Mouse (Mus musculus): Measurements from ENCODE around the gene Slc6a6. TPM values are rescaled to one million over a fixed set of nuclear protein-coding genes. Genes with fewer than 3 reads are reported as not detected.
A peak's percentile ranks its signal among the peaks of the same experiment; 100 is the strongest.

Gene Slc6a6
- polyA plus RNA-seq, 1 experiment: 98.2 TPM

- Histone ChIP-seq H3K4me3 (no peak overlapping the region), H3K36me3 (ENCODE audit: control insufficient read depth, insufficient read depth) (peaks cover 33% of the 10 kb centered on the region), H3K4me2 (ENCODE audit: low read depth) (no peak overlapping the region), H3K79me2 (ENCODE audit: control insufficient read depth, insufficient read depth) (peaks cover 63% of the 10 kb centered on the region), H3ac (ENCODE audit: control insufficient read depth, insufficient read length) (no peak overlapping the region), H3K27me3 (ENCODE audit: control insufficient read depth, insufficient read depth, insufficient read length) (no peaks in the 10 kb centered on the region)
- TF ChIP-seq MYOD1 (IDR thresholded peaks at IDR 0.05; ENCODE audit: control insufficient read depth in 1 of 3, insufficient read length in 2 of 3, low read depth in 2 of 3) (no peak), MAX (IDR thresholded peaks at IDR 0.05; ENCODE audit: low read depth) (no peak), SRF (IDR thresholded peaks at IDR 0.05; ENCODE audit: control insufficient read depth, insufficient read length, low read depth) (no peak), POLR2AphosphoS2 (IDR thresholded peaks at IDR 0.05; ENCODE audit: insufficient read length, low read depth) (no peak), MYOG (IDR thresholded peaks at IDR 0.05; ENCODE audit: control insufficient read depth in 1 of 3, insufficient read depth in 1 of 3, insufficient read length in 2 of 3, low read depth in 2 of 3) (no peak), REST (IDR thresholded peaks at IDR 0.05; ENCODE audit: insufficient read depth, insufficient read length) (no peak), TCF3 (IDR thresholded peaks at IDR 0.05; ENCODE audit: insufficient read length, low read depth) (no peak), CEBPB (IDR thresholded peaks at IDR 0.05; ENCODE audit: insufficient read depth, poor library complexity, severe bottlenecking) (no peak), USF1 (IDR thresholded peaks at IDR 0.05; ENCODE audit: low read depth) (no peak), TCF12 (IDR thresholded peaks at IDR 0.05; ENCODE audit: insufficient read depth, poor library complexity, severe bottlenecking) (no peak), E2F4 (IDR thresholded peaks at IDR 0.05; ENCODE audit: insufficient read depth) (no peak), POLR2A (IDR thresholded peaks at IDR 0.05; ENCODE audit: insufficient read length, low read depth) (no peak)
Observed at GRCm38 (mm10) chr6:91708919-91709318, 25.1 kb downstream of the Slc6a6 start.

- H3ac ChIP-seq (ENCODE audit: control insufficient read depth, insufficient read length): no peak overlapping the region
- H3K4me2 ChIP-seq (ENCODE audit: low read depth): no peak overlapping the region
- peaks cover 65% of the 10 kb centered on the region for H3K79me2 ChIP-seq (ENCODE audit: control insufficient read depth, insufficient read depth)
- H3K27me3 ChIP-seq (ENCODE audit: control insufficient read depth, insufficient read depth, insufficient read length): no peaks in the 10 kb centered on the region
- peaks cover 23% of the 10 kb centered on the region for H3K36me3 ChIP-seq (ENCODE audit: control insufficient read depth, insufficient read depth)
- TF ChIP-seq TCF12 (IDR thresholded peaks at IDR 0.05; ENCODE audit: insufficient read depth, poor library complexity, severe bottlenecking) (no peak), USF1 (IDR thresholded peaks at IDR 0.05; ENCODE audit: low read depth) (no peak), CEBPB (IDR thresholded peaks at IDR 0.05; ENCODE audit: insufficient read depth, poor library complexity, severe bottlenecking) (no peak), MYOG (IDR thresholded peaks at IDR 0.05; ENCODE audit: control insufficient read depth in 1 of 3, insufficient read depth in 1 of 3, insufficient read length in 2 of 3, low read depth in 2 of 3) (no peak), POLR2A (IDR thresholded peaks at IDR 0.05; ENCODE audit: insufficient read length, low read depth) (no peak), MAX (IDR thresholded peaks at IDR 0.05; ENCODE audit: low read depth) (no peak), E2F4 (IDR thresholded peaks at IDR 0.05; ENCODE audit: insufficient read depth) (no peak), POLR2AphosphoS2 (IDR thresholded peaks at IDR 0.05; ENCODE audit: insufficient read length, low read depth) (no peak), SRF (IDR thresholded peaks at IDR 0.05; ENCODE audit: control insufficient read depth, insufficient read length, low read depth) (no peak), TCF3 (IDR thresholded peaks at IDR 0.05; ENCODE audit: insufficient read length, low read depth) (no peak), MYOD1 (IDR thresholded peaks at IDR 0.05; ENCODE audit: control insufficient read depth in 1 of 3, insufficient read length in 2 of 3, low read depth in 2 of 3) (no peak), REST (IDR thresholded peaks at IDR 0.05; ENCODE audit: insufficient read depth, insufficient read length) (no peak)
- H3K4me3 ChIP-seq: no peak overlapping the region
Observed at GRCm38 (mm10) chr6:91710345-91710930, 26.6 kb downstream of the Slc6a6 start.

- peaks cover 32% of the 10 kb centered on the region for H3K36me3 ChIP-seq (ENCODE audit: control insufficient read depth, insufficient read depth)
- peaks cover 77% of the 10 kb centered on the region for H3K79me2 ChIP-seq (ENCODE audit: control insufficient read depth, insufficient read depth)
- H3ac ChIP-seq (ENCODE audit: control insufficient read depth, insufficient read length): no peak overlapping the region
- H3K27me3 ChIP-seq (ENCODE audit: control insufficient read depth, insufficient read depth, insufficient read length): no peaks in the 10 kb centered on the region
- H3K4me2 ChIP-seq (ENCODE audit: low read depth): peak overlapping the region; percentile 67
- TF ChIP-seq CEBPB (IDR thresholded peaks at IDR 0.05; ENCODE audit: insufficient read depth, poor library complexity, severe bottlenecking) (no peak), POLR2AphosphoS2 (IDR thresholded peaks at IDR 0.05; ENCODE audit: insufficient read length, low read depth) (peak; percentile 1)
- H3K4me3 ChIP-seq: no peak overlapping the region
Observed at GRCm38 (mm10) chr6:91712097-91712854, 28.4 kb downstream of the Slc6a6 start.

- H3K27me3 ChIP-seq (ENCODE audit: control insufficient read depth, insufficient read depth, insufficient read length): no peaks in the 10 kb centered on the region
- H3K79me2 ChIP-seq (ENCODE audit: control insufficient read depth, insufficient read depth): peaks cover 78% of the 10 kb centered on the region
- H3K4me2 ChIP-seq (ENCODE audit: low read depth): peak overlapping the region; percentile 67
- peaks cover 30% of the 10 kb centered on the region for H3K36me3 ChIP-seq (ENCODE audit: control insufficient read depth, insufficient read depth)
- no peak overlapping the region for H3K4me3 ChIP-seq
- no peak overlapping the region for H3ac ChIP-seq (ENCODE audit: control insufficient read depth, insufficient read length)
- TF ChIP-seq TCF3 (IDR thresholded peaks at IDR 0.05; ENCODE audit: insufficient read length, low read depth) (no peak), MYOD1 (IDR thresholded peaks at IDR 0.05; ENCODE audit: control insufficient read depth in 1 of 3, insufficient read length in 2 of 3, low read depth in 2 of 3) (peak in 1 of 3 experiments; percentile 26)
Observed at GRCm38 (mm10) chr6:91712855-91713331, 29.0 kb downstream of the Slc6a6 start.

- H3K36me3 ChIP-seq (ENCODE audit: control insufficient read depth, insufficient read depth): peaks cover 24% of the 10 kb centered on the region
- H3K27me3 ChIP-seq (ENCODE audit: control insufficient read depth, insufficient read depth, insufficient read length): no peaks in the 10 kb centered on the region
- peaks cover 82% of the 10 kb centered on the region for H3K79me2 ChIP-seq (ENCODE audit: control insufficient read depth, insufficient read depth)
- no peak overlapping the region for H3ac ChIP-seq (ENCODE audit: control insufficient read depth, insufficient read length)
- no peak for TF ChIP-seq TCF12 (IDR thresholded peaks at IDR 0.05; ENCODE audit: insufficient read depth, poor library complexity, severe bottlenecking)
- peak overlapping the region; percentile 67 for H3K4me2 ChIP-seq (ENCODE audit: low read depth)
- no peak overlapping the region for H3K4me3 ChIP-seq
Observed at GRCm38 (mm10) chr6:91713370-91713896, 29.6 kb downstream of the Slc6a6 start.

All from myocyte (in vitro differentiated cells).